ENCODE assay signal across 8 mouse cellular contexts in the genomic region with DNA sequence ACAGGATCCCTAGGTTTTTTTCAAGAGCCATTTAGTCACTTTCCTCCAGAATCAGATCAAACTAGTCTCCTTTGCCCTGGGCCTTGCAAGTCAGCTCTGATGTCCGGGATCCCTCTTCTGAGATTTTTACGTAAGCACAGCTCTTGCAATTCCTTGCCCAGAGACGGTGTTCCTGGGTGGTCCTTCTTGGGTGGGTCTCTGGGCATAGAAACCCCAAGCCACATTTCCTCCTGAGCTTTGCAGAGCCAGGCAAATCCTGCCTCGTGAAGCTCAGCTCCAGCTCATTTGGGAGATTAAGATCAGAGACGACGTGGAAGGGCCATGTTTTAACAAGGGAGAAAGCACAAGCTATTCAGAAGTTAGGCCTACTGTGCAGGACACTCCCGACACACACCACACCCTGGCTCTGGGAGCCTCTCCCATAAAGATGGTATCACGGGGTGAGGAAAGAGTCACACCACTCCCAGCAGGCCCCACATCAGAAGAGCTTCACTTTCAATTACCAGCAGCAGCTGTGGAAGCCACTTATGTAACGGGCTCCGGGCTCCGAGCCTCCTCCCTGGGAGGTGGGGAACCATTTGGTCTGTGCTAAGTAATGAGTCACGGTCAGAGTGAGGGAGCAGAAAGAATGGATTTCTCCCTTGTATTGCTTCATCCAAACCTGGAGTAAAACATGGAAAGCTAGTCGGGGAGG.
DNase-seq lines count a peak whose midpoint lies in the region; ATAC-seq and TF ChIP-seq lines count a peak whose summit lies in the region.

No protein-coding gene starts in this region.

- H3K36me3 ChIP-seq in hindbrain, embryonic 12.5 days, result no peaks in the 10 kb centered on the region
- H3K36me3 ChIP-seq in stomach, embryonic 16.5 days (ENCODE audit: control insufficient read depth, insufficient read depth, low read length), result no peaks in the 10 kb centered on the region

- DNase-seq in MN1 (ENCODE audit: low spot score), result peak; percentile 92
- DNase-seq in cerebellum, adult 2 months, result peak; percentile 68 to 78
- peak; percentile 84 for DNase-seq in gastrocnemius, adult 18-20 months (ENCODE audit: low spot score)
- DNase-seq in left cerebral cortex, adult 18-20 months (ENCODE audit: low spot score in 2 of 2), result peak; percentile 81 to 85
- DNase-seq in mesoderm, embryonic 11.5 days (ENCODE audit: low read depth, low spot score), result peak; percentile 36
- DNase-seq in natural killer cell, adult 2 months (ENCODE audit: low spot score in 2 of 2), result no peak

- peaks cover 8% of the 10 kb centered on the region for H3K4me1 ChIP-seq in cerebellum, adult 2 months (ENCODE audit: control insufficient read depth, insufficient read depth, low read length)
- peaks cover 5% of the 10 kb centered on the region; the same call in 1 of the 2 replicates for H3K4me1 ChIP-seq in hindbrain, embryonic 12.5 days
- H3K4me1 ChIP-seq in stomach, embryonic 16.5 days (ENCODE audit: control insufficient read depth, insufficient read depth, low read length), result peaks cover 5% of the 10 kb centered on the region; the same call in 1 of the 2 replicates

- H3K4me3 ChIP-seq in cerebellum, adult 2 months (replicated peaks; ENCODE audit: insufficient read depth, low read depth, low read length), result no peak overlapping the region
- H3K4me3 ChIP-seq in hindbrain, embryonic 12.5 days, result no peak overlapping the region
- H3K4me3 ChIP-seq in stomach, embryonic 16.5 days (replicated peaks; ENCODE audit: low read length), result no peak overlapping the region

- H3K27me3 ChIP-seq in cerebellum, adult 2 months (ENCODE audit: control insufficient read depth, insufficient read depth, low read length), result no peaks in the 10 kb centered on the region
- no peaks in the 10 kb centered on the region for H3K27me3 ChIP-seq in hindbrain, embryonic 12.5 days
- H3K27me3 ChIP-seq in stomach, embryonic 16.5 days (ENCODE audit: control insufficient read depth, insufficient read depth, low read length), result no peaks in the 10 kb centered on the region

- no peak for TF ChIP-seq POLR2A in cerebellum, adult 2 months (IDR thresholded peaks at IDR 0.05; ENCODE audit: borderline replicate concordance, insufficient read depth, low read length)

- peak overlapping the region; percentile 12; the same call in 1 of the 2 replicates for H3K27ac ChIP-seq in cerebellum, adult 2 months (ENCODE audit: insufficient read depth, low read length)
- peak overlapping the region; percentile 37; the same call in 1 of the 2 replicates for H3K27ac ChIP-seq in hindbrain, embryonic 12.5 days
- peak overlapping the region; percentile 72 for H3K27ac ChIP-seq in stomach, embryonic 16.5 days (ENCODE audit: low read length)

- peak; percentile 58; the same call in 1 of the 2 replicates for ATAC-seq in hindbrain, embryonic 12.5 days (ENCODE audit: low FRiP score)
- peak; percentile 80; the same call in 1 of the 2 replicates for ATAC-seq in stomach, embryonic 16.5 days (ENCODE audit: insufficient read depth, low FRiP score)

- TF ChIP-seq CTCF in cerebellum, adult 2 months (IDR thresholded peaks at IDR 0.05; ENCODE audit: borderline replicate concordance, insufficient read depth, low read depth, low read length), result no peak

- 29% methylated on average over 13 of the region's 13 CpGs for WGBS in cerebellum, adult 2 months
- 38% methylated on average over 13 of the region's 13 CpGs for whole genome bisulfite sequencing in hindbrain, embryonic 12.5 days
- WGBS in stomach, embryonic 16.5 days, result 26% methylated on average over 13 of the region's 13 CpGs

- H3K9me3 ChIP-seq in hindbrain, embryonic 12.5 days (replicated peaks), result no peaks in the 10 kb centered on the region
- H3K9me3 ChIP-seq in stomach, embryonic 16.5 days (replicated peaks; ENCODE audit: control insufficient read depth, low read length), result no peaks in the 10 kb centered on the region

- no peak overlapping the region for H3K9ac ChIP-seq in hindbrain, embryonic 12.5 days
- no peak overlapping the region for H3K9ac ChIP-seq in stomach, embryonic 16.5 days (ENCODE audit: low read length)

- no peak overlapping the region for H3K4me2 ChIP-seq in hindbrain, embryonic 12.5 days (replicated peaks)
- H3K4me2 ChIP-seq in stomach, embryonic 16.5 days (ENCODE audit: low read depth, low read length), result no peak overlapping the region

Comparison
In these comparisons a context has a peak if more than half of its experiments do, and no peak if none do; other contexts are left out.
1. DNase-seq: peak in MN1 (single experiment), cerebellum, adult 2 months (2 of 2), gastrocnemius, adult 18-20 months (single experiment), left cerebral cortex, adult 18-20 months (2 of 2) and mesoderm, embryonic 11.5 days (single experiment); none in natural killer cell, adult 2 months (0 of 2).
2. H3K27ac ChIP-seq: peak in every context shown above with its lines; median percentile 72 in stomach, embryonic 16.5 days; 37 in hindbrain, embryonic 12.5 days; 12 in cerebellum, adult 2 months.